Mouse (Mus musculus) 416B (cell line): ENCODE data around the gene Vamp8.
A peak's percentile ranks its signal among the peaks of the same experiment; 100 is the strongest.

Experiments used
- DNase-seq: peaks from one replicate; pipeline ENCODE4 v3.0.0; 2011; ENCODE audit warnings: low read depth

Vamp8 gene

GRCm38 (mm10) chr6:72389941-72390771, at the start of gene Vamp8:
TSS of gene Vamp8 (minus strand) at chr6:72390703.
- DNase-seq = peak; percentile 87

GRCm38 (mm10) chr6:72439355-72440185, 49.1 kb upstream of the Vamp8 start, which contains the start of gene Mat2a:
TSS of gene Mat2a (minus strand) at chr6:72439558.
- peak; percentile 96 for DNase-seq

- peak; percentile 88 for DNase-seq
Observed at GRCm38 (mm10) chr6:72438862-72439354, 48.4 kb upstream of the Vamp8 start.

GRCm38 (mm10) chr6:72438226-72438625, 47.7 kb upstream of the Vamp8 start:
- peak; percentile 59 for DNase-seq

- no peak for DNase-seq
Observed at GRCm38 (mm10) chr6:72432153-72432552, 41.6 kb upstream of the Vamp8 start.

- DNase-seq = peak; percentile 69
Observed at GRCm38 (mm10) chr6:72430989-72431921, 40.8 kb upstream of the Vamp8 start.

GRCm38 (mm10) chr6:72429061-72429842, 38.7 kb upstream of the Vamp8 start:
- DNase-seq = no peak

GRCm38 (mm10) chr6:72428036-72428435, 37.5 kb upstream of the Vamp8 start:
- peak; percentile 76 for DNase-seq

GRCm38 (mm10) chr6:72425646-72426045, 35.1 kb upstream of the Vamp8 start:
- DNase-seq = no peak

- no peak for DNase-seq
Observed at GRCm38 (mm10) chr6:72420901-72421300, 30.4 kb upstream of the Vamp8 start.

GRCm38 (mm10) chr6:72419806-72420205, 29.3 kb upstream of the Vamp8 start:
- no peak for DNase-seq

GRCm38 (mm10) chr6:72418279-72418678, 27.8 kb upstream of the Vamp8 start:
- DNase-seq = no peak

GRCm38 (mm10) chr6:72415964-72416772, 25.7 kb upstream of the Vamp8 start:
- no peak for DNase-seq

GRCm38 (mm10) chr6:72415181-72415580, 24.7 kb upstream of the Vamp8 start:
- peak; percentile 40 for DNase-seq

- peak; percentile 95 for DNase-seq
Observed at GRCm38 (mm10) chr6:72414076-72414756, 23.7 kb upstream of the Vamp8 start, which contains the start of gene Ggcx. TSS of gene Ggcx (plus strand) at chr6:72414308.

GRCm38 (mm10) chr6:72410518-72410917, 20.0 kb upstream of the Vamp8 start:
- peak; percentile 54 for DNase-seq

GRCm38 (mm10) chr6:72410003-72410402, 19.5 kb upstream of the Vamp8 start:
- DNase-seq = peak; percentile 56

GRCm38 (mm10) chr6:72409567-72409966, 19.1 kb upstream of the Vamp8 start:
- peak; percentile 74 for DNase-seq

- peak; percentile 96 for DNase-seq
Observed at GRCm38 (mm10) chr6:72407119-72407518, 16.6 kb upstream of the Vamp8 start.
